Mouse (Mus musculus): ENCODE data around the gene Ryr1. TPM values are rescaled to one million over a fixed set of nuclear protein-coding genes. Genes with fewer than 3 reads are reported as not detected.

The Ryr1 gene
- polyA plus RNA-seq, 1 experiment from 2014 or later: 10.3 TPM

DNA sequence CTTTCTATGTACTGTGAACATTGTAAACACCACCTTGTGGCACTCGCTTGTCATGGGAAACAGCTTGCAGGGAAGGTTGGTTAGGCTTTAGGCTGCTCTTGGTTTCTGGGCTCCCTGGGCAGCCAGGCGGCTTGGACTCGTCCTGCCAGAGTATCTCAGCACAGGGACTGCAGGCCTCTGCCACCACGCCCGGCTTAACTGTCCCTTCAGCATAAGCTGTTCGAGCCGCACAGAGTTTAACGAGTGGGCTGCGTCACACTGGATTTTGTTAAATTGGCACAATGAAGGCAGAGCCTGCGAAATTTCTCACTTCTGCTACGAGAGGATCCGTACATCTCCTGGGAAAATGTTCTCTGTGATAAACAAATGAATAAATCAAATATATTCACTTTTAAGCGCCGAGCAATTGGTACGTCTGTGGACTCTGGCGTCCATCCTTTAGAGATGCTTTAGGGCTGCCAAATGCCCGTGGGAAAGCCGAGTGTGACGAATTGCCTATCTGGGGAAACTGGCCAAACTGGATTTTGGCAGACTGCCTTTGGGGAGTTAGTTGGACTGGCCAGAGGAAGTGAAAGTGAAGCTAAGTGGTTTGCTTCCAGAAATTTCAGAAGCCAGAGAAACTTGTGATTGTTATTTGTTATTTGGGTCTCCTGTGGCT, 81.8 kb downstream of the Ryr1 start:
- no peak overlapping the region for H3K4me3 ChIP-seq
- peak overlapping the region; percentile 59 for H3K27ac ChIP-seq (replicated peaks)
- no peaks in the 10 kb centered on the region for H3K27me3 ChIP-seq
- H3K9ac ChIP-seq: no peak overlapping the region
- ATAC-seq (ENCODE audit: low FRiP score, low read depth): no peak
- H3K36me3 ChIP-seq: no peaks in the 10 kb centered on the region
- peak overlapping the region; percentile 21 for H3K4me2 ChIP-seq
- no peaks in the 10 kb centered on the region; the same call in 1 of the 2 replicates for H3K9me3 ChIP-seq
- WGBS: 49% methylated on average over 19 of the region's 19 CpGs
- H3K4me1 ChIP-seq (replicated peaks): peaks cover 18% of the 10 kb centered on the region

DNA sequence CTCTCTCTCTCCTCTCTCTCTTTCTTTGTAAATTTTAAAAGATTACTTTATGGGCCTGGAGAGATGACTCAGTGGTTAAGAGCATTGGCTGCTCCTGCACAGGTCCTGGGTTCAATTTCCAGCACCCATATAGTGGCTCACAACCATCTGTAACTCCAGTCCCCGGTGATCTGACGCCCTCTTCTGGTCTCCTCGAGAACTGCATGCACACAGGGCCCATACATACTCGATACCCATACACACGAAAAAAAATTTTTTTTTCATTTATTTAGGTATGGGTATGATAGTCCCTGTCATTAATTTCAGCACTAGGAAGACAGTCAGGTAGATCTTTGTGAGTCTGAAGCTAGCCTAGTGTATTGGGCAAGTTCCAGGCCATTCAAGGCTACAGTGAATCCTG, 83.8 kb downstream of the Ryr1 start:
- Histone ChIP-seq H3K36me3 (no peaks in the 10 kb centered on the region), H3K27me3 (no peaks in the 10 kb centered on the region), H3K4me1 (replicated peaks) (peaks cover 18% of the 10 kb centered on the region), H3K9me3 (no peaks in the 10 kb centered on the region), H3K4me2 (peak overlapping the region; percentile 72), H3K9ac (no peak overlapping the region), H3K27ac (replicated peaks) (no peak overlapping the region), H3K4me3 (no peak overlapping the region)
- no peak for ATAC-seq (ENCODE audit: low FRiP score, low read depth)
- WGBS: 86% methylated on average over 5 of the region's 5 CpGs

DNA sequence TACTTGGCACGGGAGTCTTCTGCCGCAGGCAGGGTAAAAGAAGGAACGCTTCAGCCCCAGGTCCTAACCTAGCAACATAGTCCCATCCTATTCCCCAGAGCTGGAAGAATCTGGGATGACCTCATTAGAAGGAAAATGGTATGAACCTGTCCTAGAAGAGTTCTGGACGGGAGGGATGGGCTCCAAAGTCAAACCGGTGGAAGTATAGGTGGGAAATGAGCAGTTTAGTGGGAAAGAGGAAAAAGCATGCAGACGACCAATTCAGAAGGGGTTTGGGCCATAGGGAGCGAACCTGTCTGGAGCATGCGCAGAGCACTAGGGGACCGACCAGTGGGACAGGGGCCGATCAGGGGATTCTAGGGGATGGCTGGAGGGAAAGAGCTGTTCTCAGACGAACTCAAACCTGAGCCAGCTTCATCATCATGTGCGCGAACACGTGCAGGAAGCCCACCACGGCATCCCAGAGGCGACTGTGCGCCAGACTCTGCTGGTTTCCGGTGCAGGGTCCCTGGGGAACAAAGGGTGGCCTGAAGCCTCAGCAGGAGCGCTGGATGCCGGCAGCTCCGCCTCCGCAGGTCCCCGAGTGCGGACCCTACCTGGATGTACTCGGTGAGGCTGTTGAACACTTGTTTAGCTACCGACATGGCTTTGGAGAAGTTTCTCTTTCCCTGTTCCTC, 84.9 kb downstream of the Ryr1 start:
- peaks cover 18% of the 10 kb centered on the region for H3K4me1 ChIP-seq (replicated peaks)
- no peaks in the 10 kb centered on the region for H3K36me3 ChIP-seq
- WGBS: 1% methylated on average over 26 of the region's 26 CpGs
- H3K9me3 ChIP-seq: no peaks in the 10 kb centered on the region
- H3K27ac ChIP-seq (replicated peaks): 0 out of 2 replicates have a peak overlapping the region, but pooled peaks have one; percentile 10
- peak overlapping the region; percentile 37 for H3K4me3 ChIP-seq
- peak overlapping the region; percentile 72 for H3K4me2 ChIP-seq
- peak overlapping the region; percentile 36 for H3K9ac ChIP-seq
- no peaks in the 10 kb centered on the region for H3K27me3 ChIP-seq
- ATAC-seq (ENCODE audit: low FRiP score, low read depth): peak; percentile 46

DNA sequence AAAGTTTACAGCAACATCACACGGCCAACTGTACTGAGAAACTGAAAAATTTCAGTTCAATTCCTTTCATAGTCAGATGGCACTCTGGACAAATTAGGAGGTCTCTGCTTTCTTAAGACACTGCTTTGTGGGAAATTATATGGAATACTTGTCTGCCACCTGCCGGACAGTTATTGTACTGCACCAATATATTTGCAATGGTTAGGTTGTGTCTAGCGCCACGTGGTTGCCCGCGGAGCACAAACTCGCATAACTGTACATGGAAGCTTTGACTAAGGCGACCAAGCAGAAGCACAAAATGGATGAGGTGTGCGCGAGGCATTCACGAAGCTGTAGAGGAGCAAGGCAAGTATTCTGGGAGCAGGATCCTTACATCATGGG, 85.4 kb downstream of the Ryr1 start:
- peak; percentile 60 for ATAC-seq (ENCODE audit: low FRiP score, low read depth)
- peaks cover 18% of the 10 kb centered on the region for H3K4me1 ChIP-seq (replicated peaks)
- WGBS: 2% methylated on average over 11 of the region's 11 CpGs

DNA sequence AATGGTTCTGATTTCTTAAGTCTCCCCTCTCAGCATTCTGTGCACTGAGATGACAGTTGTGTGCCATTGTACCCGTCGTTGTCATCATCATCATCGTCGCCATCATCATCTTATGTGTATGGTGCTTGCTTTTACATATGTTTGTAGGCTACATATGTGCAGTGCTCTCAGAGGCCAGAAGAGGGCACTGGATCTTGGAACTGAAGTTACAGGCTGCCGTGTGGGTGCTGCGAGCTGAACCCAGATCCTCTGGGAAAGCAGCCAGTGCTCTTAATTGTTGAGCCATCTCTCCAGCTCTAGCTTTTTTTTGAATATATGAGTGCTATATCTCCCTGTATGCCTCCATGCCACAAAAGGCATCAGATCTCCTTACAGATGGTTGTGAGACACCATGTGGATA, 87.7 kb downstream of the Ryr1 start:
- no peak overlapping the region for H3K4me3 ChIP-seq
- no peaks in the 10 kb centered on the region for H3K9me3 ChIP-seq
- 89% methylated on average over 6 of the region's 6 CpGs for WGBS
- H3K9ac ChIP-seq: no peak overlapping the region
- no peaks in the 10 kb centered on the region for H3K27me3 ChIP-seq
- no peak for ATAC-seq (ENCODE audit: low FRiP score, low read depth)
- peaks cover 12% of the 10 kb centered on the region for H3K4me1 ChIP-seq (replicated peaks)
- no peak overlapping the region for H3K27ac ChIP-seq (replicated peaks)
- H3K4me2 ChIP-seq: no peak overlapping the region
- no peaks in the 10 kb centered on the region for H3K36me3 ChIP-seq

More for the DNA sequence above, 85.4 kb downstream of the Ryr1 start:
- Histone ChIP-seq H3K27ac (replicated peaks) (no peak overlapping the region), H3K9ac (peak overlapping the region; percentile 36), H3K27me3 (no peaks in the 10 kb centered on the region), H3K4me3 (peak overlapping the region; percentile 37), H3K36me3 (no peaks in the 10 kb centered on the region), H3K9me3 (no peaks in the 10 kb centered on the region), H3K4me2 (peak overlapping the region; percentile 72)

DNA sequence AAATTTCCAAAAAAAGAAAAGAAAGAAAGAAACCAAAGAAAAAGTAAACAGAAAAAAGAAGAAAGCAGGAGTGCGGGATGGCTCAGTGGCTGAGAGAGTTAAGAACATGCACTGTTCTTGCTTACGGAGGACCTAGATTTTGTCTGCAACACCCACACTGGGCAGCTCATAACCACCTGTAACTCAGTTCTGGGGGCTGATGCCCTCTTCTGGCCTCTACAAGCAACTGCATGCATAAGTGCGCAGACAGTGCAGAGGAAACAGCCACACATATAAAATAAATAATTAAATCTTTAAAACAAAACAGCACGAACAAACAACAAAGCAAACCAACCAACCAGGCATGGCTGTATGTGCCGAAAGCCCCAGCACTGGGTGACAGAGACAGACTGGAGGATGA, 92.3 kb downstream of the Ryr1 start:
- no peaks in the 10 kb centered on the region for H3K9me3 ChIP-seq
- WGBS: 88% methylated on average over 5 of the region's 5 CpGs
- no peak overlapping the region for H3K4me2 ChIP-seq
- no peak overlapping the region for H3K27ac ChIP-seq (replicated peaks)
- no peak overlapping the region for H3K9ac ChIP-seq
- H3K36me3 ChIP-seq: no peaks in the 10 kb centered on the region
- H3K4me1 ChIP-seq (replicated peaks): no peaks in the 10 kb centered on the region
- no peak overlapping the region for H3K4me3 ChIP-seq
- no peak for ATAC-seq (ENCODE audit: low FRiP score, low read depth)
- no peaks in the 10 kb centered on the region for H3K27me3 ChIP-seq

DNA sequence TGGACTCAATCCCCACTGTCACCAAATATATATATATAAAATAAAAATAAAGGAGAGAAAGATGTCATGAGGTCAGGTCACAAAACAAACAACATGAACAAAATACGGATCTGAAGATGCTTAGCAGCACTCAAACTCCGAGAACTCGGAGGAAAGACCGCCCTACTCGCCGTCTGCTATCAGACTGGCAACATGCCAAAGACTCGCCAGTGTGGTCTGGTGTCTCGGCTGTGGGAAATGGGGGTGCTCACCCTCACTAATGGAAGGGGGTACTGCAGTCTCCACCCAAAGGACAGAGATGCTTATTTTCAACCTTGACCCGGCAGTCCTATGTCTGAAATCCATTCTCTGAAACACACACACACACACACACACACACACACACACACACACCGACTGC, 93.3 kb downstream of the Ryr1 start:
- H3K4me2 ChIP-seq: no peak overlapping the region
- ATAC-seq (ENCODE audit: low FRiP score, low read depth): no peak
- no peaks in the 10 kb centered on the region for H3K36me3 ChIP-seq
- no peak overlapping the region for H3K9ac ChIP-seq
- WGBS: 77% methylated on average over 10 of the region's 10 CpGs
- no peak overlapping the region for H3K4me3 ChIP-seq
- no peak overlapping the region for H3K27ac ChIP-seq (replicated peaks)
- H3K4me1 ChIP-seq (replicated peaks): no peaks in the 10 kb centered on the region
- H3K9me3 ChIP-seq: no peaks in the 10 kb centered on the region
- no peaks in the 10 kb centered on the region for H3K27me3 ChIP-seq

DNA sequence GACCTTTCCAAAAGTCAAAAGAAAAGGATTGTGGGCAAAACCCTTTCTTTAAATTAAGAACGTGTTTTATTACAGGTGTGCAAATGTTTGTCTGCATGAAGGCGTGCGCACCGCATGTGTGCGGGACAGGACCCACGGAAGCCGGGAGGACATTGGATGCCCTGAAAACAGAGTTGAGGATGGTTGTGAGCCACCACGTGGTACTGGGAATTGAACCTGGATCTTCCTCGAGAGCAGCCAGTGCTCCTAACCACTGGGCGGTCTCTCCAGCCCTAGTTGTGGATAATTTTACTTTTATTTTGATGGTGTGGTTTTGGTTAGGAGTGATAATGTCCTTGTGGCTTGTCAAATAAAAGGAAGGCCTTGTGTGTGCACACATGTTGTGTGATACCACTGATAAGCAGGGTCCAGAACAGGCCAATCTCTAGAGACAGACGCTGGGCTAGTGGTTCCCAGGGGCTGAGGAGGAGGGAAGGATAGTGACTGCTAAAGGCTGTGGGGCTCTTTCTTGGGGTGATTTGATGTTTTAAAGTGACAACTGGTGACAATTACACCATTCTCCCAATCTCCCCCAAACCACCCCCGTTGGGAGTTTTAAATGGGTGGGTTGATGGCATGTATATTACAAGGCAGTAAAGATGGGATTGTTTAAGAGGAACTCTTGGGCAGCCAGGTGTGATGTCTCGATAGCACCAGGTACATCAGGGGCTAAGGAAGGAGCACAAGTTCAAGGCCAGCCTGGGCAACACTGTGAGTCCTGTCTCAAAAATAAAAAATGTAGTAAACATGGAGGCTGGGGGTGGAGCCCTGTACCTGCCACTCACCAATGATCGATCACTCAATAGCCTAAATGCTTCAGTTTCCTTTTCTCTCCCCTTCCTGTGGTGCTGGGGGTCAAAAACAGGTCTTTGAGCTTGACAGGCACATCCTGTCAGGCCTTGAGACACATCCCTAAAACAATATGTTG, 95.0 kb downstream of the Ryr1 start:
- Histone ChIP-seq H3K27me3 (no peaks in the 10 kb centered on the region), H3K4me1 (replicated peaks) (no peaks in the 10 kb centered on the region), H3K4me2 (no peak overlapping the region), H3K9me3 (no peaks in the 10 kb centered on the region), H3K9ac (no peak overlapping the region), H3K27ac (replicated peaks) (no peak overlapping the region), H3K4me3 (no peak overlapping the region), H3K36me3 (no peaks in the 10 kb centered on the region)
- WGBS: 92% methylated on average over 14 of the region's 14 CpGs
- no peak for ATAC-seq (ENCODE audit: low FRiP score, low read depth)

DNA sequence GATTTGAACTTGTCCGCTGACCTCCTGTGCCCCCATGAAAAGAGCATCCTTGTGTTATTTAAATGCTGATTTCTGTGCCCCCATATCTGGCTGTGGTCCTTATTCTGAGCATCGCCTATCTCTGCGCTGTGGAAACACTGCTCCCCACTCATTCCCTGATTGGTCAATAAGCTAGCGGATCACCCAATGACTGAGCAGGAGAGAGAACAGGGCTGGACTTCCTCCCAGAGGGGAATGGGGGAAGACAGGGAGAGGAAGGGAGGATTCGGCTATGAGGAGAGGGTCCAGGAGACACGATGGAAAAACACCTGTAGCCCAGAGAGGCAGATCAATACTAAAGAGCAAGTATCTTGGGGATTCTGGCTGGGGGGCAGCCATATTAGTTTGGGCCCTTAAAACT, 96.2 kb downstream of the Ryr1 start:
- WGBS: 83% methylated on average over 6 of the region's 6 CpGs
- Histone ChIP-seq H3K4me1 (replicated peaks) (no peaks in the 10 kb centered on the region), H3K9me3 (no peaks in the 10 kb centered on the region)

DNA sequence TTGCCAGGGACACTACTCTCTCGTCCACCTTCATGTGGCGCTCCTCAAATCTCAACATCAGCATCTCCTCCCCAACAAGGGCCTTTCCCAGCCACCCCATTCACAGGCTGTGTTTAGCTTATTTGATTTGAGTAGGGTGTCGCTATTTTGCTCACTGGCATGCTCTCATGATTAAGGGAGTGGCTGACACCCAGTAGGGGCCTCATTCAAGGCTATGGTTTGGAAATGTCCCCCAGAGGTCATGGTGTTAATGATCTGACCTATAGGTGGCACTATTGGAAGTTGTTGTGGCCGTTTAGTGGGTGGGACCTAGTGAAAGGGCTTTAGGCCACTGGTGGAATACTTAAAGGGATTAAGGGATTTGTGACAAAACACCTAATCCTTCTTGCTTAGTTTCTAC, 98.2 kb downstream of the Ryr1 start:
- 78% methylated on average over 4 of the region's 4 CpGs for WGBS
- Histone ChIP-seq H3K4me2 (no peak overlapping the region), H3K27me3 (0 out of 2 replicates have a peak, but pooled peaks cover 3% of the 10 kb centered on the region), H3K27ac (replicated peaks) (no peak overlapping the region), H3K9me3 (no peaks in the 10 kb centered on the region), H3K9ac (no peak overlapping the region), H3K36me3 (no peaks in the 10 kb centered on the region), H3K4me3 (no peak overlapping the region), H3K4me1 (replicated peaks) (no peaks in the 10 kb centered on the region)
- ATAC-seq (ENCODE audit: low FRiP score, low read depth): no peak

More for the DNA sequence above, 96.2 kb downstream of the Ryr1 start:
- Histone ChIP-seq H3K36me3 (no peaks in the 10 kb centered on the region), H3K4me2 (no peak overlapping the region), H3K9ac (no peak overlapping the region), H3K27ac (replicated peaks) (no peak overlapping the region), H3K27me3 (no peaks in the 10 kb centered on the region), H3K4me3 (no peak overlapping the region)
- ATAC-seq (ENCODE audit: low FRiP score, low read depth): no peak

DNA sequence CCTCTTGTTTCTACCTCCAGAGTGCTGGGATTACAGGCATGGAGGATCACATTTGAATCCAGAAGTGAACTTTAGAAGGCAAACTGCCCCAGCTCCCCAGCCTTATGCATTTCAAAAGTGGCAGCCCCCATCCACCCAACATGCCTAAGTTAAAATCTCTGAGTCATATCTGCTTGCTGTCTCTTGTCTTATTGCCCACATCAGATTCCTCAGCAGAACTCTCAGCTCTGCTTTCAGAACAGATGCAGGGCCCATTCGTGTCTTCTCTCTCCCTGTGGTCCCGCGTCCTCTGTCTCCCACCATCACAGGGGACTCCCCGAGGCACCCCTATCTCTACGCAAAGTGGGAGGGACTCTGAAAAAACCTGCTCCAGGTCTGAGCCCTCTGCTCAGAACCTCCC, 98.8 kb downstream of the Ryr1 start:
- ATAC-seq (ENCODE audit: low FRiP score, low read depth): no peak
- Histone ChIP-seq H3K4me2 (no peak overlapping the region), H3K4me1 (replicated peaks) (no peaks in the 10 kb centered on the region), H3K27ac (replicated peaks) (no peak overlapping the region), H3K9ac (no peak overlapping the region), H3K9me3 (no peaks in the 10 kb centered on the region), H3K4me3 (no peak overlapping the region), H3K36me3 (no peaks in the 10 kb centered on the region), H3K27me3 (peaks cover 6% of the 10 kb centered on the region; the same call in 1 of the 2 replicates)
- WGBS: 93% methylated on average over 5 of the region's 5 CpGs

DNA sequence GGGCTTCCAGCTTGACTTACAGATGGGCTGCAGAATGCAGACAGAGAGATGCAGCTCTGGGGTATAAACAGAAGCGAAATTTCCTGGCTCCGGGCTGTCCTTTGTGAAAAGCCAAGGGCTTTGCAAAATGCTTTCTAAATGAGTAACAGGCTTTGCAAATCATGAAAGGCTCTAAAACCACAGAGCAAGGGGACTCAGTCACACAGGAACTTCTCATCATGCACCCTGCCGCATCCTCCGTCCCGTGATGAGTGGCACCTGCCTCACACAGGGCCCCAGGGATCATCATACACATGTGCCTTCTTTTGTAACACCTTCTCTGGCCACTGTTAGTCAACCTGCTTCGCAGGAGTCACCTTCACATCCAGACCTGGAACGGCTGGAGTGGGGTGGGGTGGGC, 99.4 kb downstream of the Ryr1 start:
- no peaks in the 10 kb centered on the region for H3K9me3 ChIP-seq
- H3K27ac ChIP-seq (replicated peaks): no peak overlapping the region
- H3K36me3 ChIP-seq: no peaks in the 10 kb centered on the region
- no peak overlapping the region for H3K4me2 ChIP-seq
- no peak overlapping the region for H3K4me3 ChIP-seq
- WGBS: 83% methylated on average over 7 of the region's 7 CpGs
- H3K4me1 ChIP-seq (replicated peaks): no peaks in the 10 kb centered on the region
- H3K27me3 ChIP-seq: peaks cover 12% of the 10 kb centered on the region
- no peak for ATAC-seq (ENCODE audit: low FRiP score, low read depth)
- H3K9ac ChIP-seq: no peak overlapping the region

All from hindbrain, embryonic 15.5 days (tissue).